Mouse (Mus musculus) bone marrow macrophage, adult 2 months (primary cell): Measurements from ENCODE around the gene Dkk3.

Source experiments
- CTCF ChIP-seq: IDR thresholded peaks from 2 replicates; pipeline ENCODE4 v1.5.1; 2012; ENCODE audit warnings: low read depth, mild to moderate bottlenecking, low read length, moderate library complexity
- POLR2A ChIP-seq: IDR thresholded peaks from 2 replicates; pipeline ENCODE4 v1.6.1; 2012; ENCODE audit warnings: mild to moderate bottlenecking, low read depth, low read length, borderline replicate concordance

GRCm38 (mm10) chr7:112129851-112130250 is 29.0 kb downstream of the Dkk3 start:
- TF ChIP-seq POLR2A (no peak), CTCF (no peak)
